Mouse (Mus musculus): ENCODE measurements around the gene T2.
"Not testable (repeated sequence)": the region's sequence is repeated elsewhere in the genome, so short reads cannot be mapped to it uniquely, and the experiment has no call there.

Gene T2

DNA sequence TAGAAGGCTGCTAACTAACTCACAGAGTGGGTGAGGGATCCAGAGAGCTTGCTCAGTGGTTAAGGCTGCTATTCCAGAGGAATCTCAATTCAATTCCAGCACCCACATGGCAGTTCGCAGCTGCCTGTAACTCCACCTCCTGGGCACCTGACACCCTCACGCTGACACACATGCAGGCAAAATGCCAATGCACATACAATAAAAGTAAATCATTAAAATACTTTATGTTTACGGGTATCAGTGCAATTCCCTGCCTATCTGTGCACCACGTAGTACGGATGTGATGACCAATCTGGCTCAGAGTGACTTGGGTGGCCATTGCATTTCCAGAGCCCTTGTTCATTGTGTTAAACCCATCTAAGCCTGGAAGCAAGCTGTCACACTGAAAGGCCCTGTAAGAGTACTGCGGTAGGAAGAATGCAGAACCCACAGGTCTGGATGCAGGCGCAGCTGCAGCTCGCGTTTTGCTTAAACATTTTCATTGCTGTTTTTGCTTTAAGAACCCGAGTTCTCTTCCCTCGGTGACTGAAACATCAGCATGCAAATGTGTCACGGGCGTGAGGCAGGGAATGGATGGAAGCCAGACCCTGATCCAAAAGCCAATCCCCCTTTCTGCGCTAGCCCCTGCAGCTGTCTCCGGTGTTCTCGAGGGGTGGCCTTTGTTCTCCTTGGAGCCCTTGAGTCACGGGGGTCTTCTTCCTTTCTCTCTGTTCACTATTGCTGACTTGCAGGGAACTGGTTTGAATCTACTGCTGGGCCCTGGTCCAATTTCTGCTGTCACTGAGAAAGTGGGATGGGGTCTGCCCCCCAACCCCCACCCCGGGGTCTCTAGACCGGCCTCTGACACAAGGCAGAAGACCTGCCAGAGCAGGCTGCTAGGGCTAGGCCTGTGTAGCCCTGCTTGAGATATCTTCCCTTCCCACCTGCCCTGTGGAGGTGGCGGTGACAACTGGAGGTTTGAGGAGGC lies 12.0 kb downstream of the T2 start:
- no peak for DNase-seq (ENCODE audit: low read depth)

DNA sequence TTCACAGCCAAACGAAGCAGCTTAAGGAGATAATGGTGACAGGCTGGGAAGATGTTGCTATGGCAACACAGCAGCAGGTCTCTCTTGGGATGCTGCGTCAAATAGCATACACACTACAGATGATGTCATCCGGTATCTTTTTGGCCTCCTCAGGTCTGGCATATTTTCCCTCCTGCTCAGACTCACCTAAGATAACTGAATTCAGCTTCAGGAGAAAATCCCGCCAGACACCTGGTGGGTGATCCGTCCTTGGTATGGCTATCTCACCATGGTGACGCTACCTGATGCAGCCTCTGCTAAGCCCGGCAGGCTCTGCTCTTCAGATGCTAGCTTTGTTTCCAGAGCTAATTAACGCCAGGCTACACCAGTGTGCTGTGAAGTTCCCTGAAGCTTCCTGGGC lies 12.8 kb downstream of the T2 start:
- DNase-seq (ENCODE audit: low read depth), result no peak

- no peak for DNase-seq (ENCODE audit: low read depth)
These were observed 13.4 kb downstream of the T2 start for GRCm38 (mm10) chr17:8369171-8369570.

DNA sequence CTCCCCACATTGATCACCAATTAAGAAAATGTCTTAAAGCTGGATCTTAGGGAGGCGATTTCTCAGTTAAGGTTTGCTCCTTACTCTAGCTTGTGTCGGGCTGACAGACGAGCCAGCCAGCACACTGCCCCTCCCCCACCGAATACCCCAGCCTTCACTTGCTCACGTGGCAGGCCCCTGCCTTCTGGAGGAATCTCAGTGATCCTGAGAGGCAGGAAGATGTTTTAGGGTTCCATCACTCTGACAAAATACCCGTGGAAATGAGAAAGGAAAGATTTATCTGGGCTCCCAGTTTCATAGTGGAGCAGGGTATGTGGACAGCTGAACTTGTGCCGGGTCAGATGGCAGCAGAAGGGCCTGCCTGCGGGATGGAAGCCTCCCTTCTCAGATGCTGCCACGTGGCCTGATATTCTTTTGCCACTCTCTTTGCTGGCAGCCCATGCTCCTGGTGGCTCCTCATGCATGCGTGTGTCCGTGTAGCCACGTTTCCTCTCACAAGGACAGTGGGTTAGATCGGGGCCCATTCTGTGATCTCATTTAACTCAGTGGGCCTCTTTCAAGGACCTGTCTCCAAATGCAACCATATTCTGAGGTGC lies 14.9 kb downstream of the T2 start:
- no peak for DNase-seq (ENCODE audit: low read depth)

DNA sequence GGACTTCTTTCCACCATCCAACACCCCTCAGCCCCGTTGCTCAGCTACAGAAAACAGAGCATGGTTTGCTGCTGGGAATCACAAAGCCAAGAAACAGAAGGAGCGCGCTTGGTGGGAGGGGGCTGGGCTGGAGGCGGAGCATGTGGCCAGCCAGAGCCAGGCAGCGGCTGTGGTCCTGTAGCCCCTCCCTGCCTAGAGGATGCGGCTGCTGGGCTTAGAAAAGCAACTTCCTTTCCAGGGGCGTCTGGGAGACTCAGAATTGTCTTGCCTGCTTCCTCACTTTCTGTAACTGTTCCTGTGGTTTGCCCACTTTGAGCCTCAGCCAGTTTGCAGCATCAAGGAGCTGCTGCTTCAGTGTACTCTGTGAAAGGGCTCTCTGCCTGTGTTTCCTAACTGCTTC lies 16.0 kb downstream of the T2 start:
- DNase-seq (ENCODE audit: low read depth), result peak; percentile 11

GRCm38 (mm10) chr17:8372286-8373046 lies 16.7 kb downstream of the T2 start:
- peak; percentile 71 for DNase-seq (ENCODE audit: low read depth)

DNA sequence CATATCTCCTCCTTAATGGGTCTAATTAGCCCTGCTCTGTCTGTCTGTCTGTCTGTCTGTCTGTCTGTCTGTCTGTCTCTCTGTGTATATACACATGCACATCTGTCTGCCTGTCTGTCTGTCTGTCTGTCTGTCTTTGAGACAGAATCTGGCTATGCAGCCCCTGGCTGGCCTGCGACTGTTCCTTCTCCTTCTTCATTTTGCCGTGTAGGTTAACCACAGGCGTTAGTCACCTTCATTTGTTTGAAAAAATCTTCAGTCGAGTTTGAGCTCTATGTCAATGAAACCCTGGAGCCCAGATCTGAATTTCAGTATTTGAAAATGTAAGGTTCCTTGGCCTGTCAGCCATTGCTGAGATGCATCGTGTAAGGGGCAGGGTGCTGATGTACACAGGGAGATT lies 21.5 kb downstream of the T2 start:
- DNase-seq (ENCODE audit: low read depth), result no peak

- no peak for DNase-seq (ENCODE audit: low read depth)
These were observed 29.6 kb downstream of the T2 start for GRCm38 (mm10) chr17:8385441-8385840.

- peak; percentile 16 for DNase-seq (ENCODE audit: low read depth)
These were observed 32.7 kb downstream of the T2 start for GRCm38 (mm10) chr17:8388463-8388862.

GRCm38 (mm10) chr17:8388990-8389789 lies 33.4 kb downstream of the T2 start:
- DNase-seq (ENCODE audit: low read depth), result no peak

GRCm38 (mm10) chr17:8389790-8390095 lies 34.0 kb downstream of the T2 start:
- no peak for DNase-seq (ENCODE audit: low read depth)

- no peak for DNase-seq (ENCODE audit: low read depth)
These were observed 34.7 kb downstream of the T2 start for GRCm38 (mm10) chr17:8390487-8390886.

GRCm38 (mm10) chr17:8396371-8396770 lies 40.6 kb downstream of the T2 start:
- DNase-seq (ENCODE audit: low read depth), result no peak

DNA sequence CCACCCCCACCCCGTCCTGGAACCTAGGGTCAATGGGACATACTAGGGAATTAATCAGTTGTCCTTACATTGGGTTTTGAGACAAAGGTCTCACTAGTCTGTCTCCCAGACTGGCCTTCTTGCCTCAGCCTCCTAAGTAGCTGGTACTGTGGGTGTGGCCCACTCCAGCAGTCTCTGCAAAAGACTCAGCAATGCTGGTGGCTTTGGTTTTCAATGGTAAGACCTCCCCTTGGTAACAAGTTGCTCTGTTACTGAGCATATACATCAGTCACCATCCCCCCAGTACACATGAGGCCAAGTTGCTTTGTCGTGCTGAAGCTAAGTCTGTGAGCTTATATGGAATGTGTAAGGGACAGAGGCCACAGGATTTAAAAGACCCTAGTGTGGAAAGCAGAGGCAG lies 42.2 kb downstream of the T2 start:
- no peak for DNase-seq (ENCODE audit: low read depth)

DNA sequence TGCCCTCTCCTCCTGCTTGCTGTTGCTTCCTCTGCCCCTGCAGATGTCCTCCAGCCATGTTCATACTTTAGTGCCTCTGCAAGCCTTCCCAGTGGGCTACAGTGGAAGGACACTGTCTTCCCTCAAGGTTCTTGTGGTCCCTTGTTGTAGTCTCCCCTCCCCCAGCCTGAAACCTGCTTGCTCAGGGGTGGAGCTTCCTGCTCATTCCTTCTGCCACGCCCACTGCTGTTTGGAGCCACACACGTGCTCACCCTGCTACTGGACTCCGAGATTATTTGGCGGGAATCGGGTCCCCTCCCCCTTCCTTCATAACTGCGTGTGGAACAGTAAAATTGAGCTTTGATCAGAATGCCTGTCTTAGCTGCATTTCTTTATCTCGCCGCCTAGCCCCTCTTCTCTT lies 48.1 kb downstream of the T2 start:
- not testable (repeated sequence) for DNase-seq (ENCODE audit: low read depth)

- DNase-seq (ENCODE audit: low read depth), result no peak
These were observed 50.5 kb downstream of the T2 start for GRCm38 (mm10) chr17:8406285-8406684.

GRCm38 (mm10) chr17:8408002-8408401 lies 52.2 kb downstream of the T2 start:
- DNase-seq (ENCODE audit: low read depth), result not testable (repeated sequence)

DNA sequence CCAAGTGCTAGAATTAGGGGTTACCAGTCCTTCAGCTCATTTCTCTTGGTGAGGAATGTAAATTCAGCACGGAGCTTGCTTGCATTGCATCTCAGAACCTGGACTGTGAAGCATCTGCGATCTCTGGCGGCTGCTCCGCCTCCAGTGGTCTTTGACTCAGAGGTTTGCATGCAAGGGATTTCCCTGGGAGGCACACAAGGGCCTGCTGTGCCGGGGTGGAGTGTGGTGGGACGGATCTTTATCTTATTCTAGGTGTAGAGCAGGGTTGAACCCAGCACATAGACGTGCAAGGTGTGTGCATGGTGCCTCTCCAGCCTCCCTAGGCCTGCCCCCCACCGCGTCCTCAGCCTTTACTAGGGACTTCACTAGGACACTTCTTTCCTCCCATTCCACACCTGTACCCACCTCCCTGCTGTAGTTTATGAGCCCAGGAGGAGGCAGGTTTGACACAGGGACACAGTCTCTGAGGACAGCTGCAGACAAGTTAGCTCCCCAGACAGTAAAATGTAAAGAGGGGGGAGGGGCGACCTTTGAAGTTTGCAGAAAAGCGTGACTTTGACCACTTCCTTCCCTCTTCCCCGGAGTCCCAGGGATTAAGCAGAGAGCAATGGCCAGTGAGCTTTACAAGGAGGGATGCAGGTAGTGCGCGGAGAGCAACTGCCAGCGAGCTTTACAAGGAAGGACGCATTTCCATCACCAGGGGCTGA lies 53.0 kb downstream of the T2 start:
- DNase-seq (ENCODE audit: low read depth), result no peak

- peak; percentile 6 for DNase-seq (ENCODE audit: low read depth)
These were observed 54.5 kb downstream of the T2 start for GRCm38 (mm10) chr17:8410330-8410729.

- DNase-seq (ENCODE audit: low read depth), result no peak
These were observed 57.9 kb downstream of the T2 start for GRCm38 (mm10) chr17:8413656-8414055.

DNA sequence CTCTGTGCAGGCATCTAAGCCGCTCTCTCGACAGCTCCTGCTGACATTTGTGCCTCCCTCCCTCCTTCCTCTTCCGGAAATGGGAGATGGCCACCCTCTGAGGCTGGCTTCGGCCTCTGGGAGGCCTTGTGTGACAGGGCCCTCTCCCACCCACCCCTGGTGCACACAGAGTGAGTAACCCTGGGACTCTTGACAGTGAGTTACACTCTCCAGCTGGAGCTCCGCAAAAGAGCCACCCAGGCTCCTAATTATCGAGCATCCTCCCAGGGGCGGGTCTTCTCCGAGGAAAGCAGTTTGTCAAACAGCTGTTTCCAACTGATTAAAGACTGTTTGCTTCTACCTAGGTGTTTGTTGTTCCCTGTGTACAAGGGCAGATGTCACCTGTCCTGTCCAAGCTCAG lies 59.7 kb downstream of the T2 start:
- DNase-seq (ENCODE audit: low read depth), result no peak

Measured in c-Kit-positive CD71-positive TER-119-negative erythroid progenitor cells, embryonic 14.5 days (primary cell).